Mouse (Mus musculus) stomach, embryonic 16.5 days (tissue): Measurements from ENCODE around the gene Abcb9. TPM values are rescaled to one million over a fixed set of nuclear protein-coding genes. Genes with fewer than 3 reads are reported as not detected.
A peak's percentile ranks its signal among the peaks of the same experiment; 100 is the strongest.

ENCODE experiments used
- ATAC-seq: fragments of 200-750 bp; cut with Nextera tagmentation; 2 replicates; pipeline ENCODE4 v1.8.0; 2017; ENCODE audit warnings: moderate number of reproducible peaks, moderate TSS enrichment; ENCODE audit not compliant: insufficient read depth, low FRiP score
- H3K27ac ChIP-seq: fragments of 300-500 bp; sonication (generic); 2 replicates; pipeline ENCODE4 v1.5.1; 2014; ENCODE audit warnings: low read length
- H3K27me3 ChIP-seq: fragments of 300-500 bp; sonication (generic); 2 replicates; pipeline ENCODE4 v1.6.1; 2014; ENCODE audit warnings: low read length, control low read depth, mixed read lengths; ENCODE audit not compliant: control insufficient read depth, insufficient read depth
- H3K36me3 ChIP-seq: fragments of 300-500 bp; sonication (generic); 2 replicates; pipeline ENCODE4 v1.6.1; 2014; ENCODE audit warnings: low read length; ENCODE audit not compliant: control insufficient read depth, insufficient read depth
- H3K4me1 ChIP-seq: fragments of 300-500 bp; sonication (generic); 2 replicates; pipeline ENCODE4 v1.6.1; 2014; ENCODE audit warnings: low read length, control low read depth, mixed read lengths; ENCODE audit not compliant: control insufficient read depth, insufficient read depth
- H3K4me2 ChIP-seq: fragments of 300-500 bp; sonication (generic); 2 replicates; pipeline ENCODE4 v1.6.1; 2014; ENCODE audit warnings: low read depth, low read length, mixed read lengths
- H3K4me3 ChIP-seq: fragments of 300-500 bp; sonication (generic); replicated peaks from 2 replicates; pipeline ENCODE4 v1.5.1; 2014; ENCODE audit warnings: mild to moderate bottlenecking, low read length
- H3K9ac ChIP-seq: fragments of 300-500 bp; sonication (generic); 2 replicates; pipeline ENCODE4 v1.6.1; 2014; ENCODE audit warnings: low read length
- H3K9me3 ChIP-seq: fragments of 300-500 bp; sonication (generic); replicated peaks from 2 replicates; pipeline ENCODE4 v1.6.1; 2016; ENCODE audit warnings: low read length, control low read depth; ENCODE audit not compliant: control insufficient read depth
- WGBS: fragments of 180-500 bp; shearing (Covaris S2); extraction: QIAGEN DNeasy Blood & Tissue Kit; methylation state at CpG from one replicate; pipeline ENCODE4 v1.1.7; 2014; 5-methylcytosine and 5-hydroxymethylcytosine counted together
- polyA plus RNA-seq: library from polyadenylated mRNA; unstranded; fragments of >200 nt; fragmentation: Nextera tagmentation; extraction: Ambion mirVana; gene quantifications from 2 replicates; pipeline ENCODE4 v1.2.1, GENCODE M21; 2015

The Abcb9 gene
- polyA plus RNA-seq, 1 experiment from 2014 or later: 3.2 TPM

DNA sequence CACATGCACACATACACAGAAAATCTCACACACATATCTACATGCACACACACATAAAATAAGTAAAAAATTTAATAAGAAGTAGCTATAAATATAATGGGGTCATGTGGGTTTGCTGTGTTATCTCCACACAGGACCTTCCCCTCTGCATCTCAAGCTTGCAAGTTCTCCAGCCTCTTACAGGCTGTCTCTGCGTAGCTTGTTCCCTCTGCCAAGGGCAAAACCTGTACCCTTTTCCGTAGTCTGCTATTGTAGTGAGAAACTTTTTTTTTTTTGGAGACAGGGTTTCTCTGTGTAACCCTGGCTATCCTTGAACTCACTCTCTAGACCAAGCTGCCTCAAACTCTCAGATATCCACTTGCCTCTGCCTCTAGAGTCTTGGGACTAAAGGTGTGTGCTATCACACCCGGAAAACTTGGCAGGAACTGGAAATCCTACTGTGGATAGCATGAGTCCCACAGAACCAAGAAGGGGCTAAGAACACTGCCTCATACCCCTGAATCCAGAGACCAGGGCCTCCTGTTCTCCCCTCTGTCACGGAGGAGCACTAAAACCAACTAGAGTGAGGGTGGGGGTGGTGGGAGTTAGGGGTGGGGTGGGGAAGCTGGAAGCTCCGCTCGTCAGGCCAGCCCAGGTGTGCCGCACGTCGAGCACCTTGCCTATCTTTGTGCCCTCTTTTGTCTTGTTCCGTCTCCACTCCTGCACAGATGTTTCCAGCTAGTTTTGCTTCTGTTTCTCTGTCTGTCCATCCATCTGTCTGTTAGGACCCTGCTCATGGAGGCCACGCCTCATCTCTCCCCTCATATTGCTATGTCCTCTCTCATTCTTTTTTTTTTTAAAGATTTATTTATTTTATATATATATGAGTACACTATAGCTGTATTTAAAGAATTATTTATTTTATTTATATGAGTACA, 4.8 kb upstream of the Abcb9 start:
- Histone ChIP-seq H3K27ac (no peak overlapping the region), H3K4me3 (no peak overlapping the region), H3K4me1 (peaks cover under 1% of the 10 kb centered on the region; the same call in 1 of the 2 replicates), H3K4me2 (no peak overlapping the region), H3K9ac (no peak overlapping the region), H3K36me3 (no peaks in the 10 kb centered on the region), H3K27me3 (no peaks in the 10 kb centered on the region), H3K9me3 (no peaks in the 10 kb centered on the region)
- 86% methylated on average over 11 of the region's 11 CpGs for WGBS
- no peak for ATAC-seq

DNA sequence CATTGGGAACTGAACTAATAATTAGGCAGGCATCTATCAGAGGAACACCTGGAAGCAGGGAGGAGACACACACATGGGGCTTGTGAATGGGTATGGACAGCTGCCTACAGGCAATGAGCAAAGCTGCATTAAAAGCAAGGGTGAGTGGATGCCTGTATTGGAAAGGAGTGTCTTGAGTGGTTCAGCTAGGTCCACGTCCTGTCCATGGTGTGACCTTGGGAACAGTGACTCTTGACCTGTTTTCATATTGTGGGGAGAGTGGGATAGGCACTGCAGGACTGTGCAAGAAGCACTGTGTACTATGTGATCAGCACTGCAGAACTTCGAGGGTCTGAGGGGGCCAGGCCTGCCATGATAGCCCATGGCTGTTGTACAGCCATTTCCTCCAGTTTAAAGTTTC, 3.3 kb upstream of the Abcb9 start:
- ATAC-seq: no peak
- 93% methylated on average over 2 of the region's 2 CpGs for WGBS
- no peaks in the 10 kb centered on the region for H3K36me3 ChIP-seq
- H3K4me3 ChIP-seq: no peak overlapping the region
- no peak overlapping the region for H3K27ac ChIP-seq
- no peak overlapping the region for H3K9ac ChIP-seq
- no peaks in the 10 kb centered on the region for H3K27me3 ChIP-seq
- H3K9me3 ChIP-seq: no peaks in the 10 kb centered on the region
- peaks cover 6% of the 10 kb centered on the region for H3K4me1 ChIP-seq
- H3K4me2 ChIP-seq: no peak overlapping the region

DNA sequence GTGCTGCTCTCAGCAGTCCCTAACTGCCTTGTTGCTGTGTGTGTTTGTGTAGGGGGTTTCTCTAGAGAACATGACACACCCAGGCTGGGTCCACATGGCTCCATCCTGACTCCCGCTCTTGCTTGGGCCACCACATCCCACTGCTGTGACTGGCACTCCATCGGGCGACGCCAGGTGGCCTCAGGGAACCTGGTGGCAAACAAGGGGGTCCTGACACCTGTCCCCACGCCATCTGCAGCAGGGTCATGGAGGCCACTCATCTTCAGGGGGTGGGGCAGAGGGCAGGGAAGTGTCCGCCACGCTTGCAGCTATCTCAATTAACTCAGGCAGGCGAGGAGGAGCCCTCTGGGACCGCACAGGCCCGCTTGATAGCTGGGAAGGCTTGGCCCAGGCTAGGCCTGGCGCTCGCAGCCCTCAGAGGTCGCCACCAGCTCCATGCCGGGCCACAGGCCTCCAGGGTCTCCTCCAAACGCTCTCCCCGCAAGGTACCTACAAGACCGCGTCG, 469 bp downstream of the Abcb9 start:
- Histone ChIP-seq H3K9ac (peak overlapping the region; percentile 66), H3K4me2 (peak overlapping the region; percentile 97), H3K27me3 (no peaks in the 10 kb centered on the region), H3K9me3 (no peaks in the 10 kb centered on the region), H3K27ac (no peak overlapping the region), H3K4me3 (peak overlapping the region; percentile 50), H3K36me3 (no peaks in the 10 kb centered on the region), H3K4me1 (peaks cover 6% of the 10 kb centered on the region)
- WGBS: 16% methylated on average over 19 of the region's 19 CpGs
- 0 out of 2 replicates have a peak, but pooled peaks have one; percentile 5 for ATAC-seq

DNA sequence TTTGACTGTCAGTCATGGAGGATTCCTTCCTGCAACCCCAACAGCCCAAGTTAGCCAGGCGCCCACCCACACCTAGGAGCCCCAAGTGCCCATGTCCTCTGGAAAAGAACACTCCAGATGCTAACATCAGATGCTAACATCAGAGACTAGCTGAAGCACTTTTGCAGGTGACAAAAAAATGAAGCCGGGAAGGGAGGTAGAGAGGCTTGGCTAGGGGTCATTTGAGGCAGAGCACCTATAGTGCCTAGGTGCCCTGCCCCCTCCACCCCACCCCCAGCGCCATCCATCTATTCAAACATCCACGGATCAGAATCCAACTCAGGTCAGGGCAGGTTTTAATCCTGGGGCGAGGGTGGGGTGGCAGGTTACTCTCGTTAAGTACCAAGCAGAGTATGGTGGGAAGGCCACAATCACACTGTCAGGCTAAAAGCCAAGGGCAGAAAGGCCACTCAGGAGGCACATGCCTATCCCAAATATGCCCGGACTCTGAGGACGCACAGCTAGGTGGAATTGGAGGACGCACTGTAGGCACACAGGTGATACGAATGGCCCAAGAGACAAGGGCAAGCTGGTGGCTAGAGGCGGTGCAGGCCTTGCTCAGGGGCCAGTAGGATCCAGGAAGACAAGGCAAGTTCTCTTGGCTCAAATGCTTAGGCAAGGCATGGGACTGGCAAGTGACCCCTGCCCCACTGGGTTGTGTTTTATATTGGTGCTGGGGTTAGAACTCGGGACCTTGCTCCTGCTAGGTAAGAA, 1.6 kb downstream of the Abcb9 start:
- H3K9ac ChIP-seq: no peak overlapping the region
- H3K4me1 ChIP-seq: peaks cover 6% of the 10 kb centered on the region
- H3K4me2 ChIP-seq: no peak overlapping the region
- WGBS: 79% methylated on average over 12 of the region's 12 CpGs
- no peak overlapping the region for H3K4me3 ChIP-seq
- no peaks in the 10 kb centered on the region for H3K9me3 ChIP-seq
- no peaks in the 10 kb centered on the region for H3K27me3 ChIP-seq
- ATAC-seq: no peak
- no peak overlapping the region for H3K27ac ChIP-seq
- no peaks in the 10 kb centered on the region for H3K36me3 ChIP-seq

DNA sequence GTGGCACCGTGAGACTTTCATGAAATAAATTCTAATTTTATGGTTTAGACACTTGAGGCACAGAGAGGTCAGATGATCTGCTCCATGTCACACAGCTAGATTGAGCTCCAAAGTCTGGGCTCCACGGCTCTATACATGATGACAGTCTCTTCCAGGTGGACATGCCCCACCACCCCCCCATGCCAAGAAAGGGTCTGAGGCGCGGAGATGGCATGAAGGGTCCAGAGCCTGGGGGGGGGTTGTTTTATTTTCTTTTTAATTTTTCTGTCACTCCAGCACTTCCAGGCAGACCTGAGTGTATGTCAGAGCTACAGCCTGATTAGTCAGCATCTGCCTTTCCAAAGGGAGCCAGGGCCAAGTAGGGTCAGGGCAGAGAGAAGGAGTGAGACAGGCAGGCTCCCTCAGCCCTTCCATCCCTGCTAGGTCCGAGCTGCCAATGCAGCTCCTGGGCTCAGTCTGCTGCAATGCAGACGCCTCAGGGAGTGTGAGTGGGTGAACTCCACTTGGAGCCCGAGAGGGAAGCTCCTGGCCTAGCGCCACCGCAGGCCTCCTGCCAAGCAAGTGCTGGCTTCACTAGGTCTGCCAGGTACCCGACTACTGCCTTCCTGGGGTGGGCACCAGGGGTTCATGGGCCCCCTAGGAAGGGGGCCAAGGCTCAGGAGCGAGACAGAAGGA, 2.3 kb downstream of the Abcb9 start:
- Histone ChIP-seq H3K36me3 (no peaks in the 10 kb centered on the region), H3K9me3 (no peaks in the 10 kb centered on the region), H3K4me3 (no peak overlapping the region), H3K27me3 (no peaks in the 10 kb centered on the region), H3K9ac (no peak overlapping the region), H3K4me2 (no peak overlapping the region), H3K27ac (no peak overlapping the region), H3K4me1 (peaks cover 6% of the 10 kb centered on the region)
- WGBS: 68% methylated on average over 11 of the region's 11 CpGs
- no peak for ATAC-seq

DNA sequence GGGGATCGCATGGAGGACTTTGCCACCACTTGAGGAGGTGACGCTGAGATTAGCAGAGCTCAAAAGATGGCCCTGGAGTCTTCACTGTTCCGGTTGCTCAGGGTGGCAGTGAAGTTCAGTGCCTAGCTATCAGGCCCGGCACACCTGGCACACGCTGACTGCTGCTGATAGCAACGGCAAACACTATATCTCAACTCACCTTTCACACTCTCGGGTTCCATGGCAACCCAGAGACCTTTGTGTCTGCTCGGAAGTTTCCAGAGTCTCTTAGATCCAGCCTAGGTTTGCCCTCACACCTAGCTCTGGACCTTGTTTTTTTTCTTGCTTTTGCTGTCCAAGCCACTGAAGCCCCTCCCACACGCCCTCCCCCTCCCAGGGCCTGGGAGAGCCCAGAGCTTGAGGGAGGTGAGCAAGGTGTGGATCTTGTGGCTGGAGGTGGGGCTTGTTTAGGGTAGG, 3.6 kb downstream of the Abcb9 start:
- WGBS: 38% methylated on average over 9 of the region's 9 CpGs
- Histone ChIP-seq H3K9me3 (no peaks in the 10 kb centered on the region), H3K27ac (peak overlapping the region; percentile 31; the same call in 1 of the 2 replicates), H3K4me2 (no peak overlapping the region), H3K9ac (no peak overlapping the region), H3K4me3 (no peak overlapping the region), H3K36me3 (no peaks in the 10 kb centered on the region), H3K27me3 (no peaks in the 10 kb centered on the region), H3K4me1 (peaks cover 6% of the 10 kb centered on the region)
- ATAC-seq: peak; percentile 74

DNA sequence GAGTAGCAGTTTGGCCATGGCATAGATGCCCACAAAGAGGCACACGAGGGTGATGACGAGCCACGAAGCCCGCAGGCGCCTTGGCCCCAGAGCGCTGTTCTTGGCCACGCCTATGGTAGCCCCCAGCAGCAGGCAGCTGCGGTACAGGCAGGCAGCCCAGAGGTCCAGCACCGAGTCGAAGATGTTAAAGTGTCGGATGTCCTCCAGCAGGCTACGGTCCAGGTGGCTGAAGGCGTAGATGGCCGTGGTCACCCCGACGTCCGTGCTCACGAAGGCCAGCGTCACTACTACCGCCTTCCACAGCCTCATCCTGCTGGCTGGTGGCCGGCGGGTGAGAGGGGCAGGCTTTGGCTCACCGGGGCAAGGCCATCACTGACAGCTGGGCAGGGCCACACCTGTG, 5.7 kb downstream of the Abcb9 start:
- peaks cover under 1% of the 10 kb centered on the region for H3K4me1 ChIP-seq
- no peak for ATAC-seq
- no peaks in the 10 kb centered on the region for H3K36me3 ChIP-seq
- 81% methylated on average over 23 of the region's 23 CpGs for WGBS
- no peaks in the 10 kb centered on the region for H3K27me3 ChIP-seq
- no peak overlapping the region for H3K4me3 ChIP-seq
- H3K27ac ChIP-seq: no peak overlapping the region
- H3K4me2 ChIP-seq: no peak overlapping the region
- no peaks in the 10 kb centered on the region for H3K9me3 ChIP-seq
- no peak overlapping the region for H3K9ac ChIP-seq

DNA sequence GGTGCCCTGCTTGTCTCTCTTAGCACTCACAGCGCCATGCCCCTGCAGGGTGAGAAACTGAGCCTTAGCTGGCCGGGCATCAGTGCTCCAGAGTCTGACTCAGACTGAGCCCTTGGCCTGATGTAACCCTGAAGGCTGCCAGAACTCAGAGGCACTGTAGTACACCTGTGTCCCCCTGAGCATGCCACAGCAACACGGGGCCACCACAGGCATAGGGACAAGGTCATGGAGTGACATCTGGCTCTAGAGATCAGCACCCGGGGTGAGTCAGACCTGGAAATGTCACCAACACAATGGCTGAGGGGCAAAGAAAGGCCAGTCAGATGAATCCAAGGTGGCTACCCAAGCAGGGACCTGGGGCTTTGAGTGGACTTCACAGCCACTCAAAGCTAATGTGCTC, 8.7 kb downstream of the Abcb9 start:
- Histone ChIP-seq H3K27me3 (no peaks in the 10 kb centered on the region), H3K9me3 (no peaks in the 10 kb centered on the region), H3K27ac (no peak overlapping the region), H3K9ac (no peak overlapping the region), H3K4me2 (no peak overlapping the region), H3K36me3 (no peaks in the 10 kb centered on the region), H3K4me3 (no peak overlapping the region), H3K4me1 (no peaks in the 10 kb centered on the region)
- ATAC-seq: no peak
- WGBS: 78% methylated on average over 4 of the region's 4 CpGs
